Mouse (Mus musculus) midbrain, embryonic 16.5 days (tissue): Measurements from ENCODE around the gene Tgm2. TPM values are rescaled to one million over a fixed set of nuclear protein-coding genes. Genes with fewer than 3 reads are reported as not detected.

Experiments
- ATAC-seq: fragments of 200-750 bp; cut with Nextera tagmentation; 2 replicates; pipeline ENCODE4 v1.8.0; 2017; ENCODE audit warnings: moderate TSS enrichment
- H3K27ac ChIP-seq: fragments of 300-500 bp; sonication (generic); 2 replicates; pipeline ENCODE4 v1.5.1; 2014; ENCODE audit warnings: mild to moderate bottlenecking, low read length, mixed read lengths
- H3K27me3 ChIP-seq: fragments of 300-500 bp; sonication (generic); 2 replicates; pipeline ENCODE4 v1.6.1; 2014; ENCODE audit warnings: low read depth, low read length, mixed read lengths; ENCODE audit not compliant: control insufficient read depth, insufficient read depth
- H3K36me3 ChIP-seq: fragments of 300-500 bp; sonication (generic); 2 replicates; pipeline ENCODE4 v1.6.1; 2014; ENCODE audit warnings: mild to moderate bottlenecking, low read length, moderate library complexity, mixed read lengths; ENCODE audit not compliant: control insufficient read depth, insufficient read depth
- H3K4me1 ChIP-seq: fragments of 300-500 bp; sonication (generic); 2 replicates; pipeline ENCODE4 v1.6.1; 2014; ENCODE audit warnings: mild to moderate bottlenecking, low read length, mixed read lengths; ENCODE audit not compliant: control insufficient read depth, insufficient read depth
- H3K4me2 ChIP-seq: fragments of 300-500 bp; sonication (generic); 2 replicates; pipeline ENCODE4 v1.6.1; 2014; ENCODE audit warnings: mild to moderate bottlenecking, low read length, mixed read lengths
- H3K4me3 ChIP-seq: fragments of 300-500 bp; sonication (generic); 2 replicates; pipeline ENCODE4 v1.5.1; 2014; ENCODE audit warnings: low read depth, mild to moderate bottlenecking, low read length, moderate library complexity, mixed read lengths
- H3K9ac ChIP-seq: fragments of 300-500 bp; sonication (generic); 2 replicates; pipeline ENCODE4 v1.6.1; 2014; ENCODE audit warnings: low read depth, low read length, mixed read lengths
- H3K9me3 ChIP-seq: fragments of 300-500 bp; sonication (generic); replicated peaks from 2 replicates; pipeline ENCODE4 v1.6.1; 2014; ENCODE audit warnings: mild to moderate bottlenecking, low read length, mixed read lengths; ENCODE audit not compliant: control insufficient read depth, poor library complexity, severe bottlenecking
- WGBS: fragments of 180-500 bp; shearing (Covaris S2); extraction: QIAGEN DNeasy Blood & Tissue Kit; methylation state at CpG from one replicate; pipeline ENCODE4 v1.1.7; 2014; 5-methylcytosine and 5-hydroxymethylcytosine counted together
- polyA plus RNA-seq: library from polyadenylated mRNA; unstranded; fragments of >200 nt; fragmentation: Nextera tagmentation; extraction: Ambion mirVana; gene quantifications from 2 replicates; pipeline ENCODE4 v1.2.1, GENCODE M21; 2015

The Tgm2 gene
- polyA plus RNA-seq, 1 experiment from 2014 or later: 7.1 TPM

DNA sequence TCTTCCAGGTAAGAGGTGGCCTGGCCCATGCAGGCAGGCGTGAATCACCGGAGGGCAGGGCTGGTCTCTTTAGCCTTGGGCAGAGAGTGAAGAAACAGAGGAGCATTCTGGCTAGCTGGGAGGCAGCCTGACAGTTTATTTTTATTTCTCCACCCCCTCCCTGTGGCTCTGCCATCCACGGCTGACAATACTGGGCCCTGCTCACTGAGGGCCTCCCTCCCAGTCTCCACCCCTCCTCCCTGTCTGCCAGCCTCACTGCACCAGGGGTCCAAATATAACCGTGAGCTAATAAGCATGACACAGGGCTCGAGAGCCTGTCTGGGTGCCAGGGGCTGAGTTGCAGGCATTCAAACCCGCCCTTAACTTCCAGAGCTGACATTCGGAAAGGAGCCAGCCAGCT is 6.6 kb downstream of the Tgm2 start:
- 34% methylated on average over 7 of the region's 7 CpGs for WGBS
- Histone ChIP-seq H3K27ac (0 out of 2 replicates have a peak overlapping the region, but pooled peaks have one; percentile 9), H3K27me3 (no peaks in the 10 kb centered on the region), H3K4me2 (no peak overlapping the region), H3K36me3 (no peaks in the 10 kb centered on the region), H3K9ac (no peak overlapping the region), H3K4me1 (no peaks in the 10 kb centered on the region), H3K9me3 (no peaks in the 10 kb centered on the region), H3K4me3 (no peak overlapping the region)
- ATAC-seq: peak; percentile 71; the same call in 1 of the 2 replicates

- H3K9me3 ChIP-seq: no peaks in the 10 kb centered on the region
- no peak overlapping the region for H3K9ac ChIP-seq
- H3K27me3 ChIP-seq: no peaks in the 10 kb centered on the region
- H3K27ac ChIP-seq: no peak overlapping the region
- H3K4me1 ChIP-seq: no peaks in the 10 kb centered on the region
- H3K4me2 ChIP-seq: no peak overlapping the region
- no peak overlapping the region for H3K4me3 ChIP-seq
- no peaks in the 10 kb centered on the region for H3K36me3 ChIP-seq
- 94% methylated on average over 9 of the region's 9 CpGs for WGBS
- ATAC-seq: no peak
Measured at GRCm38 (mm10) chr2:158138778-158139177, 7.5 kb downstream of the Tgm2 start.

- 93% methylated on average over 11 of the region's 12 CpGs for WGBS
- no peaks in the 10 kb centered on the region for H3K27me3 ChIP-seq
- ATAC-seq: no peak
Measured at GRCm38 (mm10) chr2:158137771-158138170, 8.5 kb downstream of the Tgm2 start.

DNA sequence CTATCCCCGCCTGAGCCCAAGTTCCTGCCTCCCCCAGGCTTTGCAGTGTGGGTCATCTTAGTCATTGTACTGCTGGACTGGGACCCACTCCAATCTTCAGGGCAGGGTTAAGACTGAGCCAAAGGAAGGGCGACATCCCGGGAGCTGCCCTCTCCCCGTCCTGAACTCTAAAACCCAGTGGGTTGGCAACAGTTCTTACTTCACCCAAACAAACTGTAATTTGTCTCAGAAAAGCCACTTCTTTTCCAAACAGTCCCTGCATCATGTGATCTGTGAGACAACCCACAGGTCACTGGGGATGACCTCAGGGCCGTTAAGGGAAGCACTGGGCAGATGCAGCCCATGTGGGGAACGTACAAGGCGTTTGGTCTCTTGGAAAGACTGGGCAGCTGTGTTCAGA is 10.0 kb downstream of the Tgm2 start:
- WGBS: 63% methylated on average over 7 of the region's 7 CpGs
- no peaks in the 10 kb centered on the region for H3K36me3 ChIP-seq
- H3K4me2 ChIP-seq: no peak overlapping the region
- no peak for ATAC-seq
- no peak overlapping the region for H3K4me3 ChIP-seq
- no peak overlapping the region for H3K9ac ChIP-seq
- H3K9me3 ChIP-seq: no peaks in the 10 kb centered on the region
- H3K4me1 ChIP-seq: no peaks in the 10 kb centered on the region
- H3K27ac ChIP-seq: no peak overlapping the region
- no peaks in the 10 kb centered on the region for H3K27me3 ChIP-seq

More at GRCm38 (mm10) chr2:158137771-158138170, 8.5 kb downstream of the Tgm2 start:
- no peak overlapping the region for H3K4me3 ChIP-seq
- no peak overlapping the region for H3K9ac ChIP-seq
- no peaks in the 10 kb centered on the region for H3K4me1 ChIP-seq
- H3K4me2 ChIP-seq: no peak overlapping the region
- H3K9me3 ChIP-seq: no peaks in the 10 kb centered on the region
- H3K36me3 ChIP-seq: no peaks in the 10 kb centered on the region
- H3K27ac ChIP-seq: no peak overlapping the region

DNA sequence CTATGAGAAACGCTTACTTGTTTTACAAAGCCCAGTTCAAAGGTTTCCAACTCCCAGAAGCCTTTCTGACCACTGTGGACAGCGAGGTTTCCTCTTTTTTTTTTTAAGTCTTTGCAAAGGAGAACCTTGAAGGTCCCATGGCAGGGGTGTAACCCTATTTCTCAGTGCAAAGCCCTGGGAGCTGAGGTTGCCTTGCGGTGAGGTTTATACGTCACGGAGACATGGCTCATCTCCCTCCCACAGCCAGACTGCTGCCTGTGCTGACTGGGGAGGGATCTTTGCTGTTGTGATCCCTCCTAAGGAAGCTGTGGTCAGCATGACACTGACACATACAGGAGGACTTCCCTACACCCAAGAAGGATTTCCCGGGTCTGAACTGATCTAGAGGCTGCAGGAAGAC is 13.2 kb downstream of the Tgm2 start:
- WGBS: 79% methylated on average over 6 of the region's 6 CpGs
- Histone ChIP-seq H3K4me3 (no peak overlapping the region), H3K27ac (no peak overlapping the region), H3K27me3 (no peaks in the 10 kb centered on the region), H3K4me1 (peaks cover 3% of the 10 kb centered on the region; the same call in 1 of the 2 replicates), H3K36me3 (no peaks in the 10 kb centered on the region), H3K9me3 (no peaks in the 10 kb centered on the region), H3K9ac (no peak overlapping the region), H3K4me2 (no peak overlapping the region)
- ATAC-seq: no peak

DNA sequence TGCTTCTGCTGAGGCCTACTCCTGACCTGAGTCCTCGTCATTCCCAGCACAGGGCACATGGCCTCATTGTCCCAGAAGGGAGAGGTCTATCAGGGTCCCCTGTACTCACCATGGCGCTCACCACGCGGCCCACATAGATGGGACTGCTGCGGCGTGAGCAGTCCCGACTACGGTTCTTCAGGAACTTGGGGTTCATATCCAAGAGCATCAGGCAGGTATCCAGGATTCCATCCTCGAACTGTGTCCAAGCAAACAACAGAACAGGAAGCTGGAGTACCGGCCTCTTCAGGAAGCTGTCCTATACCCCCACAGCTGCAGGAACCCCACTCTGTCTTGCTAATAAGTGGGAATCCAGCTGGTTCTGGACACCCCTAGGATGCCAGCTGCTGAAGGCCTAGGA is 13.9 kb downstream of the Tgm2 start:
- 87% methylated on average over 10 of the region's 10 CpGs for WGBS
- Histone ChIP-seq H3K36me3 (no peaks in the 10 kb centered on the region), H3K4me3 (no peak overlapping the region)

DNA sequence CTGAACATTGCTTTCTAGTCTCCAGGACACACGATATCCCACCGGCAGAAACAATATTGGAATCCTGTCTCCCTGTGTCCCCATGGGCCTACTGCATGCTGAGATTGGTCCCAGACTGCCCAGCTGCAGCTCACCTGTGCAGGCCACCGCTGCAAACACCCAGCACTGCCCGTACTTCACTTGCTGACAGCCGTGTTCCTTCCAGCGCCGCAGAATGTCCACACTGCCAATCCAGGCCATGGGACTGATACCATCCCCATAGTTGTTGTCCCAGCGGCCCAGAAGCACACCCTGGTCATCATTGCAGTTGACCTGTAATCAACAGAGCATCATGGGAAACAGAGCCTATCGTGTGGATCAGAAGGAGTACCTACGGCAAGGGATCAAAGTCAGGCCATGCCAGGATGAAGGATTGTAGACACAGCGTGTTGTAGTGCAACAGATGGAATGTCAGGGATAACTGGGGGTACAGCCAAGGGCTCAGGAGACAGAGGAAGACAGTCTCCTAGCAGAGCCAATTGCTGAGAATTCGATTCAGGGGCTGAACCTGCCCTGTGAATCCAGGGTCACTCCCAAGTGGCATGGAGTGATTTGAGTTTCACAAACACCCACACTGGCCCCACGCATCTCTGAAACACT is 14.9 kb downstream of the Tgm2 start:
- 93% methylated on average over 13 of the region's 13 CpGs for WGBS
- Histone ChIP-seq H3K27me3 (no peaks in the 10 kb centered on the region), H3K9me3 (no peaks in the 10 kb centered on the region), H3K4me3 (no peak overlapping the region), H3K4me2 (no peak overlapping the region), H3K36me3 (no peaks in the 10 kb centered on the region), H3K4me1 (peaks cover 3% of the 10 kb centered on the region; the same call in 1 of the 2 replicates), H3K9ac (no peak overlapping the region), H3K27ac (no peak overlapping the region)
- no peak for ATAC-seq

More for the DNA sequence above, 13.9 kb downstream of the Tgm2 start:
- no peak overlapping the region for H3K9ac ChIP-seq
- H3K4me1 ChIP-seq: peaks cover 3% of the 10 kb centered on the region; the same call in 1 of the 2 replicates
- no peaks in the 10 kb centered on the region for H3K27me3 ChIP-seq
- ATAC-seq: no peak
- H3K27ac ChIP-seq: no peak overlapping the region
- H3K4me2 ChIP-seq: no peak overlapping the region
- H3K9me3 ChIP-seq: no peaks in the 10 kb centered on the region

DNA sequence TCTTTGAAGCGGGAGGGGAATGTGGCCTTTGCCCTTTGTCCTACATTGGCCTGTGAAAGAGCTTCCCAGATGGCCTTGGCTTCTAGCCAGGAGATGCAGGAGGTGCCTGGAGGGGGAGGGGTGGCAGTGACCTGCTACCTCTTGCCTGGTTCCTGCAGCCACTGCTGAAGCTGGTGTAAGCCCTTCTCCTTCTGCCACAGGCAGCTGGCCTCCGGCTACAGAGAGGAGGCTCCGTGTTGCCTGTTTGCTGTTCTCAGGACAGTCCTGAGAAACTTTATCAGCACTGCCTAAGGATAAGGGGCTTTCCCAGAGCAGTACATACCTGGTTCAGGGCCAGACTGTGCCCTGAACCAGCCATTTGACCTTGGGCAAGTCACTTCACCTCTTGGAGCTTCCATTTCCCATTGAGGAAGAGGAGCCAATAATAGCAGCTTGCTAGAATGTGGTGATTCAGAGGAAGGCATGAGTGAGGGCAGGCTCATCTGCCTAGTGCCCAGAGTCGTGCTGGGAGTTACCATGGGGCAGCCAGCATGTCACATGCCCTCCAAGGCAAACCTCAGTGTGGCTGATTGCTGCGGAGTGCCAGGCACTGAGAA is 15.7 kb downstream of the Tgm2 start:
- no peaks in the 10 kb centered on the region for H3K27me3 ChIP-seq
- H3K9ac ChIP-seq: no peak overlapping the region
- no peaks in the 10 kb centered on the region for H3K9me3 ChIP-seq
- 52% methylated on average over 5 of the region's 5 CpGs for WGBS
- no peak overlapping the region for H3K4me2 ChIP-seq
- ATAC-seq: no peak
- H3K36me3 ChIP-seq: no peaks in the 10 kb centered on the region
- peaks cover 3% of the 10 kb centered on the region; the same call in 1 of the 2 replicates for H3K4me1 ChIP-seq
- H3K4me3 ChIP-seq: no peak overlapping the region
- H3K27ac ChIP-seq: no peak overlapping the region

- no peaks in the 10 kb centered on the region for H3K27me3 ChIP-seq
- no peak overlapping the region for H3K4me3 ChIP-seq
- H3K4me2 ChIP-seq: no peak overlapping the region
- no peaks in the 10 kb centered on the region for H3K9me3 ChIP-seq
- ATAC-seq: no peak
- no peaks in the 10 kb centered on the region for H3K36me3 ChIP-seq
- peaks cover 3% of the 10 kb centered on the region; the same call in 1 of the 2 replicates for H3K4me1 ChIP-seq
- 89% methylated on average over 16 of the region's 16 CpGs for WGBS
- no peak overlapping the region for H3K27ac ChIP-seq
- no peak overlapping the region for H3K9ac ChIP-seq
Measured at GRCm38 (mm10) chr2:158129291-158130002, 16.8 kb downstream of the Tgm2 start.
